Mouse (Mus musculus) heart, embryonic 15.5 days (tissue): ENCODE measurements around the gene Prr36. TPM values are rescaled to one million over a fixed set of nuclear protein-coding genes. Genes with fewer than 3 reads are reported as not detected.

Experiments used
- ATAC-seq: fragments of 200-750 bp; cut with Nextera tagmentation; replicated peaks from 2 replicates; pipeline ENCODE4 v1.8.0; 2017; ENCODE audit warnings: low read depth, moderate TSS enrichment; ENCODE audit not compliant: insufficient number of reproducible peaks, insufficient read depth, low FRiP score
- H3K27ac ChIP-seq: fragments of 300-500 bp; sonication (generic); 2 replicates; pipeline ENCODE4 v1.5.1; 2015; ENCODE audit warnings: mild to moderate bottlenecking, inconsistent platforms
- H3K27me3 ChIP-seq: fragments of 300-500 bp; sonication (generic); 2 replicates; pipeline ENCODE4 v1.6.1; 2015; ENCODE audit warnings: inconsistent platforms
- H3K36me3 ChIP-seq: fragments of 300-500 bp; sonication (generic); 2 replicates; pipeline ENCODE4 v1.6.1; 2015; ENCODE audit warnings: mild to moderate bottlenecking, inconsistent platforms
- H3K4me1 ChIP-seq: fragments of 300-500 bp; sonication (generic); replicated peaks from 2 replicates; pipeline ENCODE4 v1.6.1; 2015; ENCODE audit warnings: inconsistent platforms
- H3K4me2 ChIP-seq: fragments of 300-500 bp; sonication (generic); 2 replicates; pipeline ENCODE4 v1.6.1; 2015; ENCODE audit warnings: inconsistent platforms, mild to moderate bottlenecking, moderate library complexity
- H3K4me3 ChIP-seq: fragments of 300-500 bp; sonication (generic); 2 replicates; pipeline ENCODE4 v1.5.1; 2015; ENCODE audit warnings: mild to moderate bottlenecking, inconsistent platforms
- H3K9ac ChIP-seq: fragments of 300-500 bp; sonication (generic); 2 replicates; pipeline ENCODE4 v1.6.1; 2015; ENCODE audit warnings: mild to moderate bottlenecking, inconsistent platforms
- H3K9me3 ChIP-seq: fragments of 300-500 bp; sonication (generic); replicated peaks from 2 replicates; pipeline ENCODE4 v1.6.1; 2016; ENCODE audit warnings: inconsistent platforms
- WGBS: fragments of 180-500 bp; shearing (Covaris S2); methylation state at CpG from one replicate; pipeline ENCODE4 v1.1.7; 2015; ENCODE audit warnings: mixed read lengths; 5-methylcytosine and 5-hydroxymethylcytosine counted together
- polyA plus RNA-seq: library from polyadenylated mRNA; unstranded; fragments of >200 nt; fragmentation: Nextera tagmentation; extraction: Ambion mirVana; gene quantifications from 2 replicates; pipeline ENCODE4 v1.2.1, GENCODE M21; 2015

Prr36 gene
- polyA plus RNA-seq, 1 experiment from 2014 or later, result 0.44 TPM

- H3K9me3 ChIP-seq, result no peaks in the 10 kb centered on the region
- H3K4me1 ChIP-seq, result peaks cover 35% of the 10 kb centered on the region
- peak; percentile 51 for ATAC-seq
- H3K36me3 ChIP-seq, result 0 out of 2 replicates have a peak, but pooled peaks cover 3% of the 10 kb centered on the region
- 6% methylated on average over 33 of the region's 33 CpGs for WGBS
- H3K9ac ChIP-seq, result peak overlapping the region; percentile 36; the same call in 1 of the 2 replicates
- no peak overlapping the region; the same call in 1 of the 2 replicates for H3K27ac ChIP-seq
- peak overlapping the region; percentile 47 for H3K4me3 ChIP-seq
- H3K27me3 ChIP-seq, result peaks cover 57% of the 10 kb centered on the region
- peak overlapping the region; percentile 83 for H3K4me2 ChIP-seq
Observed at GRCm38 (mm10) chr8:4214006-4214980, 3.0 kb downstream of the Prr36 start.

- ATAC-seq, result peak; percentile 43
- WGBS, result 1% methylated on average over 18 of the region's 18 CpGs
- Histone ChIP-seq H3K9me3 (no peaks in the 10 kb centered on the region), H3K4me1 (peaks cover 35% of the 10 kb centered on the region), H3K36me3 (0 out of 2 replicates have a peak, but pooled peaks cover 3% of the 10 kb centered on the region), H3K27me3 (peaks cover 53% of the 10 kb centered on the region), H3K27ac (no peak overlapping the region; the same call in 1 of the 2 replicates), H3K4me3 (peak overlapping the region; percentile 47), H3K4me2 (peak overlapping the region; percentile 83), H3K9ac (peak overlapping the region; percentile 36)
Observed at GRCm38 (mm10) chr8:4213210-4214005, 3.9 kb downstream of the Prr36 start.

GRCm38 (mm10) chr8:4212809-4213209 is 4.5 kb downstream of the Prr36 start:
- WGBS, result under 1% methylated on average over 25 of the region's 25 CpGs
- Histone ChIP-seq H3K9me3 (no peaks in the 10 kb centered on the region), H3K4me2 (peak overlapping the region; percentile 83), H3K27me3 (peaks cover 47% of the 10 kb centered on the region), H3K4me1 (peaks cover 35% of the 10 kb centered on the region), H3K27ac (no peak overlapping the region), H3K9ac (peak overlapping the region; percentile 36), H3K36me3 (0 out of 2 replicates have a peak, but pooled peaks cover 3% of the 10 kb centered on the region), H3K4me3 (peak overlapping the region; percentile 47)
- 0 out of 2 replicates have a peak, but pooled peaks have one; percentile 11 for ATAC-seq

- H3K4me2 ChIP-seq, result no peak overlapping the region
- no peak overlapping the region for H3K4me3 ChIP-seq
- H3K27ac ChIP-seq, result no peak overlapping the region
- no peaks in the 10 kb centered on the region for H3K9me3 ChIP-seq
- H3K36me3 ChIP-seq, result 0 out of 2 replicates have a peak, but pooled peaks cover 3% of the 10 kb centered on the region
- H3K9ac ChIP-seq, result no peak overlapping the region
- peaks cover 33% of the 10 kb centered on the region for H3K4me1 ChIP-seq
- peaks cover 47% of the 10 kb centered on the region for H3K27me3 ChIP-seq
- no peak for ATAC-seq
- 77% methylated on average over 6 of the region's 6 CpGs for WGBS
Observed at GRCm38 (mm10) chr8:4211097-4211496, 6.2 kb downstream of the Prr36 start.

- Histone ChIP-seq H3K36me3 (0 out of 2 replicates have a peak, but pooled peaks cover 3% of the 10 kb centered on the region), H3K27ac (no peak overlapping the region), H3K9me3 (no peaks in the 10 kb centered on the region), H3K4me2 (peak overlapping the region; percentile 53; the same call in 1 of the 2 replicates), H3K4me1 (peaks cover 14% of the 10 kb centered on the region), H3K27me3 (peaks cover 35% of the 10 kb centered on the region), H3K9ac (no peak overlapping the region), H3K4me3 (no peak overlapping the region)
- 65% methylated on average over 2 of the region's 2 CpGs for WGBS
- no peak for ATAC-seq
Observed at GRCm38 (mm10) chr8:4207016-4207350, 10.3 kb downstream of the Prr36 start.

- 0 out of 2 replicates have a peak, but pooled peaks have one; percentile 31 for ATAC-seq
- Histone ChIP-seq H3K36me3 (0 out of 2 replicates have a peak, but pooled peaks cover 3% of the 10 kb centered on the region), H3K9me3 (no peaks in the 10 kb centered on the region), H3K4me3 (peak overlapping the region; percentile 23), H3K9ac (peak overlapping the region; percentile 28; the same call in 1 of the 2 replicates), H3K4me2 (peak overlapping the region; percentile 53), H3K4me1 (peaks cover 14% of the 10 kb centered on the region), H3K27me3 (peaks cover 35% of the 10 kb centered on the region), H3K27ac (no peak overlapping the region)
- 15% methylated on average over 44 of the region's 44 CpGs for WGBS
Observed at GRCm38 (mm10) chr8:4206182-4207015, 10.9 kb downstream of the Prr36 start.

GRCm38 (mm10) chr8:4205246-4206123 is 11.8 kb downstream of the Prr36 start:
- WGBS, result 28% methylated on average over 38 of the region's 38 CpGs
- Histone ChIP-seq H3K36me3 (0 out of 2 replicates have a peak, but pooled peaks cover 3% of the 10 kb centered on the region), H3K9me3 (no peaks in the 10 kb centered on the region), H3K27me3 (peaks cover 35% of the 10 kb centered on the region), H3K4me3 (peak overlapping the region; percentile 23), H3K27ac (no peak overlapping the region), H3K4me2 (peak overlapping the region; percentile 53), H3K4me1 (peaks cover 14% of the 10 kb centered on the region), H3K9ac (no peak overlapping the region)
- ATAC-seq, result no peak

GRCm38 (mm10) chr8:4201321-4201720 is 15.9 kb downstream of the Prr36 start:
- no peak for ATAC-seq
- WGBS, result 54% methylated on average over 2 of the region's 2 CpGs
- Histone ChIP-seq H3K9me3 (no peaks in the 10 kb centered on the region), H3K4me1 (peaks cover 6% of the 10 kb centered on the region), H3K4me3 (no peak overlapping the region), H3K27ac (no peak overlapping the region), H3K9ac (no peak overlapping the region), H3K36me3 (no peaks in the 10 kb centered on the region), H3K27me3 (peaks cover 20% of the 10 kb centered on the region), H3K4me2 (no peak overlapping the region)

GRCm38 (mm10) chr8:4193588-4193894 is 23.7 kb downstream of the Prr36 start:
- H3K4me3 ChIP-seq, result no peak overlapping the region

More at GRCm38 (mm10) chr8:4193588-4193894, 23.7 kb downstream of the Prr36 start:
- Histone ChIP-seq H3K4me2 (peak overlapping the region; percentile 17; the same call in 1 of the 2 replicates), H3K27me3 (no peaks in the 10 kb centered on the region), H3K36me3 (0 out of 2 replicates have a peak, but pooled peaks cover 5% of the 10 kb centered on the region), H3K9ac (no peak overlapping the region), H3K4me1 (peaks cover 8% of the 10 kb centered on the region), H3K27ac (no peak overlapping the region), H3K9me3 (no peaks in the 10 kb centered on the region)
- 51% methylated on average over 7 of the region's 7 CpGs for WGBS
- ATAC-seq, result no peak
